Mouse (Mus musculus): ENCODE results near the gene Ghdc. TPM values are rescaled to one million over a fixed set of nuclear protein-coding genes. Genes with fewer than 3 reads are reported as not detected.
A peak's percentile ranks its signal among the peaks of the same experiment; 100 is the strongest.

Gene Ghdc
- total RNA-seq, 4 experiments from 2014 or later = 9.1 to 14.1 (median 10.0) TPM

DNA sequence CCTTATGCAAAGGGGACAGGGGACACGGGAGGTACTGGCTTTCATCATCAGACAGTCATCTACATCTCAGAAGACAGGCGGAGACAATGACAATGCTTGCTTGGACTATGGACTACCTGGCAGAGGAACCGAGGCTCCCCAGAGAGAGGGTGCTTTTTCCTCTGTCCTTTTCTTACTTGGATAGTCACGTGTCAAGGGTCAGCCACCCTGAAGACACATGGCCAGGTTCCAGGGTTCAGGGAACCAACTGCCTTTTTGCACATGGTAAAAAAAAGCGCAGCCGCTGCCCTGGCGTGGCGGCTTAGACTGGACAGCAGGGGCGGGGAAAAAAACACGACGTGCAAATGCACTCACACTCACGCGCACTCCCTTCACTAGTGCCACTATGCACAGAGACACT, 11.8 kb upstream of the Ghdc start:
- DNase-seq (ENCODE audit: low spot score) = no peak

- DNase-seq (ENCODE audit: low spot score) = no peak
These were observed 11.2 kb upstream of the Ghdc start for GRCm38 (mm10) chr11:100781763-100782475.

DNA sequence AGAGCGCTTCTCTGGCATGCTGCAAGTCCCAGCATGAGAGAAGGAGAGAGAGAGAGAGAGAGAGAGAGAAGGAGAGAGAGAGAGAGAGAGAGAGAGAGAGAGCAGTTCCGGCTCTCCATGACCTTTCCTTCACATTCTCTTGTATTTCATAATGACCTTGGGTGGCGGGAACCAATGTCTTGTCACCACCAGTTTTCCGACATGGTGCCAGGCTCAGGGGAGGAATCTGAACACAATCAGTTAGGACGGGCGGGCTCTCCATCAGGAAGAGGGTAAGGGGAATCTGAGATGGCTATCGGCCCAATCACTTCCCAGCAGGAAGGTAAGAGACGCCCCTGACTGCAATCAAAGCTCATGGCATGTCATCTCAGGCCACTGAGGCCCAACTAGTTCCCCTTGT, 9.5 kb upstream of the Ghdc start:
- no peak for DNase-seq (ENCODE audit: low spot score)

DNA sequence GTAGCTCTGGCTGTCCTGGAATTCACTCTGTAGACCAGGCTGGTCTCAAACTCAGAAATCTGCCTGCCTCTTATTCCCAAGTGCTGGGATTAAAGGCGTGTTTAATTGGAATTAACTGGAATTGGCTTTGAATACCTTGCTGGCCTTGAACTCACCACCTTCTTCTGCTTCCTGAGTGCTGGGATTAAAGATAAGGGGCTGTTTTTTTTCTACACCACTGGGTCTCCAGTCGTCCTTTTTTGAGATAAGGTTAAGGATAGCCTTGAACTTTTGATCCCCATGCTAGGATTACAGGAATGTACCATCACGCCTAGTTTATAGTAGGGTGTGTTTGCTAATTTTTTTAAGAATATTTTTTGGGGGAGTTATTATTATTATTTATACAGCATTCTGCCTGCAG, 7.3 kb upstream of the Ghdc start:
- DNase-seq (ENCODE audit: low spot score) = no peak

- no peak for DNase-seq (ENCODE audit: low spot score)
These were observed 5.2 kb upstream of the Ghdc start for GRCm38 (mm10) chr11:100775921-100776320.

GRCm38 (mm10) chr11:100774261-100774660, 3.5 kb upstream of the Ghdc start:
- DNase-seq (ENCODE audit: low spot score) = no peak

- DNase-seq (ENCODE audit: low spot score) = no peak
These were observed 777 bp downstream of the Ghdc start for GRCm38 (mm10) chr11:100769980-100770379.

- DNase-seq (ENCODE audit: low spot score) = no peak
These were observed 2.9 kb downstream of the Ghdc start for GRCm38 (mm10) chr11:100767871-100768270.

- DNase-seq (ENCODE audit: low spot score) = no peak
These were observed 4.0 kb downstream of the Ghdc start for GRCm38 (mm10) chr11:100766726-100767125.

DNA sequence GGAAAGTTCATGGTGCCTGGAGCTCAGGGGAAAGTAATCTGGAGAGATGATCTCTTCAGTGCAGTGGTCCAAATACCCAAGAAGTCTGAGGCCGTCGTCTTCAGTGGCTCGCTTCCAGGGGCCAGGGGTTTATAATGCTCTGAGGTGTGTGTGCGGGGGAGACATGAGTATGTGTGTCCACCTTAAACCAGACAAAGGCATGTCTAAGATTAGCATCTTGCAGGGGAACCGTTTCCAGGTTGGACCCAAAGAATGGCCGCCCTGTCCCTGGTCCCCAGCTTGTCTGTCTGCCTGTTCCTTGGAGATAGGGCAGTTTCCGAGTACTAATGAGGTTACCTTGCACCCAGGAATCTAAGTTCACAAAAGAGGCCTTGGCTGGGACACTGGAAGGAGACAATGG, 7.9 kb downstream of the Ghdc start, which contains the start of gene Hcrt:
Gene Hcrt, minus strand, starts transcription at position 101 of the 400 bp plus-strand sequence.
- DNase-seq (ENCODE audit: low spot score) = no peak

DNA sequence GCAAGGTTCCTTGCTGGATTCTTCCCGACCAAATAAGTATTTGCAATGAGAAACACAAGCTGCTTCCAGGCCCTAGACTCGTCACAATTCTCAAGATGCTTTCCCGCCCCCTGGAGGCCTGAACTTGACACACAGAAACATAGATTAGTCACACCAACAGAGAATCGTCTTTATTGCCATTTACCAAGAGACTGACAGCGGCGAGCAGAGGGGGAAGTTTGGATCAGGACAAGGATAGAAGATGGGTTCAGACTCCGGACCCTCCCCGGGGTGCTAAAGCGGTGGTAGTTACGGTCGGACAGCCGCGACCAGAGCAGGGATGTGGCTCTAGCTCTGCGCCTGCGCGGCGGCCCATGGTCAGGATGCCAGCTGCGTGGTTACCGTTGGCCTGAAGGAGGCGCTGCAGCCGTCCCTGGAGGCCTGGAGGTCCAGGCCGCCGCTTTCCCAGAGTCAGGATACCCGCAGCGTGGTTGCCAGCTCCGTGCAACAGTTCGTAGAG, 9.2 kb downstream of the Ghdc start:
- DNase-seq (ENCODE audit: low spot score) = peak; percentile 89

GRCm38 (mm10) chr11:100759611-100760233, 11.0 kb downstream of the Ghdc start, which contains the start of gene Kcnh4:
TSS of gene Kcnh4 (minus strand) at chr11:100759942.
- no peak for DNase-seq (ENCODE audit: low spot score)

DNA sequence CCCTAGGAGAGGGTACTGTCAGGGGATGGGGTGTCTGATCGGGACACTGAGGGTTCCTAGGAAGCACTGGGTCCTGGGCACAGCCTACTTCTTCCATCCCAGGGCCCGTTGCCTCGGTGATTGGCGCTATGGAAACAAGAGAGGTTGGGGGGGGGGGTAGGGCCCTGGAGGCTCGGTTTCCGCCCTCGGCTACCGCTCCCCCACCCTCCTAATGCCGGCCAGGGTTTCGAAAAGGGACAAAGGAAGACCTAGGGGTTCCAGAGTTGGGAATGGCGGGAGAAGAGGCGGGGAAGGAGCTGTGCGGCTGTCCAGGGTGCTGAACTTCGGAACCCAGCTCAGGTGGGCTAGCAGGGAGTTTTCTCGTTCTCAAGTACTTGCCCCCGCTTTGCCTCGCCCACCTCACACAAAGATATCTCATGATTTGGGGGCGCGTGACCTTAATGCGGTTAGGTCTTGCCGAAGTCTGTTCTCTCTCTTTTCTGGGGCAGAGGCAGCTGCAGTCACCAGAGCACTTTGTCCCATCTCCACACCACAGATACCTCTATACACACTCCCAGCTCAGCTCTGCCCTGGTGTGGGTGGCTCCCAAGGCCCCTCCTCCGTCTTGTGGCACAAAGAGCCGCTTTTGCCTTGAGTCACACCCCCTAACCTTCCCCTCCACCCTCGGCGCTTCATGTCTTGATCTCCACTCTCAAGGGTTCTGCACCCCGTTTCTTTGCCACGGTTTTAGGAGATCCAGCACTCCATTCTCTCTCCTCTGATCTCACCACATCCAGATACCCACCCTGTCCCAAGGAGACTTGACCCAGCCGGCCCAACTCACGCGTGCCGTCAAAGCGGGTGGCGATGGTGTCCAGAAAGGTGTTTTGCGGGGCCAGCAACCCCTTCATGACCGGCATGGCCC, 11.8 kb downstream of the Ghdc start:
- DNase-seq (ENCODE audit: low spot score) = no peak

DNA sequence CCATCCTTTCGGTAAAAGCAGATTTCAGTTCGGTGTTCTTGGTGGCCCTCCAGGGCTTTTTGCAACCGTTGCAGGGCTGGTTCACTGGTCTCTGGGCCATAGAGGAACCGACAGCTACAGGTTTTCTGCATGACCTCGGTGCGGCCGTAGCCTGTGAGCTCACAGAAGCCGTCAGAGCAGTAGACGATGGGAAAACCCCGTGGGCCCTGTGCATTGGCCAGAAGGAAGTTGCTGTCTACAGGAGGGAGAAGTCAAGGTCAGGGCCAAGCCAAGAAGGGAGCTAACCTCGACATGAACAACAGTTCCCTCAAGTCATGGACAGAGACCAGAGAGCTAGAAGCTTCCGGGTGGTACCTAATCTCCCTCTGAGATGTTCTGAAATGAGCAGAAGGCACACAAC, 13.2 kb downstream of the Ghdc start:
- DNase-seq (ENCODE audit: low spot score) = no peak

- no peak for DNase-seq (ENCODE audit: low spot score)
These were observed 14.3 kb downstream of the Ghdc start for GRCm38 (mm10) chr11:100756476-100756875.

DNA sequence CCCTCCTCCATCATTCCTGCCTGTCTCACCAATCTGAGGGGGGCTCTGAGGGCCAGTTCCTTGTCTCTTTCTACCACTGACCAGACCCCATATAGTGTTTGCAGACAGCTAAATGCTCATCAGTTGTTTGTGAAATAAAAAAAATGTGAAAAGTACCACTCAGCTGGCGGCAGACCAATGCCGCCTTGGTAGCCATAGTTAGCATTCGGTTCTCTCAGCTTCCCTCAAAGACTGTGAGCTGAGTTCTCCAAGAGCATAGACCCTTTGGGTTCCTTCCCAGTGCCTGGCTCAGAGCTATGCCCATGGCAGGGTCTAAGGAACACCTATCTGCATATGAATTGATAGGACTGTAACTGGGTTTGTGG, 16.1 kb downstream of the Ghdc start:
- DNase-seq (ENCODE audit: low spot score) = no peak

DNA sequence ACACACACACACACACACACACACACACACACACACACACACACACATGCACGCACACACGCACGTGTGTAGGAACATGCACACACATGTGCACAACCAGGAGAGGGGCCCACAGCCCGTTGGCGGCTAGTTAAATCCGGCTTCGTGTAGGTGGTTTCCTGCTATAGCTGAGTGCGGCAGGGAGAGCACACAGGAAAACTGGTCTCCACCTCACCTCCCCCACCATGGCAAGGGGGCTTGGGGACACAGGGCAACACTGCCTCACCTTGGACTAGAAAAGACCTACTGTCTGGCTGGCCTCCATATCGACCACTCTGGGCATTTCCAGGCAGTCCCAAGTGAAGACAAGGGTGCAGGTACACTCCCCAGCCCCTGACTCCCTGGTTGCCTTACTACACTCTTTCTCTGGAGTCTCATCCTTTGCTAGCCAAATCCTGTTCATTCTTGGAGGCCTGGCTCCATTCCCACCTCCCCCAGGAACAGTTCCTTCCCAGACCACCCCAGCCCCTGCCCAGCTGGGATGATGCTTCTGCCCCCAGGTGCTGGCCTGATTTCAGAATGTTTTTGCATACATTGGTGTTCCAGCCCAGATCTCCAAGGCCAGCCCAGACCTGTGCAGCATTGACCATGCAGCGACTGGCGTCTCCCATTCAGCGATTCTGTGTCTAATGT, 16.6 kb downstream of the Ghdc start:
- no peak for DNase-seq (ENCODE audit: low spot score)

- no peak for DNase-seq (ENCODE audit: low spot score)
These were observed 18.5 kb downstream of the Ghdc start for GRCm38 (mm10) chr11:100752294-100752693.

GRCm38 (mm10) chr11:100750127-100750526, 20.6 kb downstream of the Ghdc start:
- no peak for DNase-seq (ENCODE audit: low spot score)

DNA sequence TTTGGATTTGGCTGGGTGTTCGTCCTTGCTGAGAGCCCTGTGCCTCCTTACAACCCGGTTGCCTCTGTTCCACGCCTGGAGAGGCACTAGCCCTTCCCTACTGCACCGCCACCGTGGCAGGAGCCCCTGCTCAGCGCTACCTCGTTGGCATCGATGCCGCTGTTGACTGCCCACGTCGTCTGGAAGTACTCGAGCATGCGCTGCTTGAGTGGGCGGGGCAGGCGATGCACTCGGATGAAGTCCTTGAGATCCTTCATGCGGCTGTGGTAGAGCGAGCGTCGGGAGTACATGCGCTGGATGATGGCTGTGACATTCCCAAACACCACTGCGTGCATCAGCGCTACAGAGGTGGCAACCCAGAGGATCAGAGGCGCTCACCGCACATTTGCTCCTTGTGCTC, 21.3 kb downstream of the Ghdc start:
- no peak for DNase-seq (ENCODE audit: low spot score)

GRCm38 (mm10) chr11:100748620-100749019, 22.1 kb downstream of the Ghdc start:
- DNase-seq (ENCODE audit: low spot score) = no peak

GRCm38 (mm10) chr11:100747114-100747513, 23.6 kb downstream of the Ghdc start:
- DNase-seq (ENCODE audit: low spot score) = no peak
